In the genomic region with DNA sequence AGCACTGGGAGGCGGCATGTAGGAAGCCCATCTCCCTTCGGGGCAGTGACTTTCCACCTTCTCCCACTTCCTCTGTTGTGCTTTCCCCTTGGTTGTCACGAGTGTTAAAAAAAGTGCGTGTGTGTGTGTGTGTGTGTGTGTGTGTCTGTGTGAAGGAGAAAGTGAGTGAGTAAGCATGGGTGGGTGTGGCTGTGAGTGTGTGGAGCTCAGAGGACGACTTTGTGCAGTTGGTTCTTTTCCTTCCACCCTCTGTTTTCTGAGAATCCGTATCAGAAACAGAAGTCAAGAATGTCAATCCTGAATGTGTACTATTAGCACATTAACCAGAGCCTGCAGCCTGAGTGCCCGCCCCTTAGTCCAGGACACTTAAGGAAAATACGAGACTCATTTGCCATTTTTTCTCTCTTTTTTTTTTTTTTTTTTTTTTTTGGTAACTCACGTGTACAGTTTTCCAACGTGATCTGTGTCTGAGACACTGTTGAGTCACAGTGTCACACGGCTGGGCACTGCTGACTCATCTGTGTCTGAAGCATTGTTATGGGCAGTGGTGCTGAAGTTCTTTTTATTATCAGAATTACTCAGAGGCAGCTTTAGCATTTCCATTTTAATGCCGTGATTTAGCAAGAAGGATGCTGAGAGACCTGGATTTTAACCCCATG, we compare ENCODE assay signal across 15 mouse cellular contexts. TPM values are rescaled to one million over a fixed set of nuclear protein-coding genes. Genes with fewer than 3 reads are reported as not detected.
DNase-seq lines count a peak whose midpoint lies in the region; ATAC-seq and TF ChIP-seq lines count a peak whose summit lies in the region.
"Had no signal": no experiment of that assay in that cellular context is flagged by ENCODE, and none has a peak within 500 bp of the region (broad histone marks: within the 10 kb centered on the region; RNA-seq: fewer than 3 reads in every experiment).

No protein-coding gene starts in this region.

- TF ChIP-seq POLR2A in myocyte (IDR thresholded peaks at IDR 0.05; ENCODE audit: insufficient read length, low read depth): no peak

- peak overlapping the region; percentile 89 for H3K4me2 ChIP-seq in myocyte (ENCODE audit: low read depth)
- H3K4me2 ChIP-seq: embryonic facial prominence, embryonic 13.5 days; limb, embryonic 12.5 days had no signal

- no peaks in the 10 kb centered on the region for H3K27me3 ChIP-seq in myocyte (ENCODE audit: control insufficient read depth, insufficient read depth, insufficient read length)
- H3K27me3 ChIP-seq: limb, embryonic 12.5 days had no signal

- H3ac ChIP-seq in myocyte (ENCODE audit: control insufficient read depth, insufficient read length): no peak overlapping the region

- ATAC-seq in granulocyte monocyte progenitor cell, adult 5-6 weeks (replicated peaks; ENCODE audit: poor library complexity, severe bottlenecking): no peak
- no peak for ATAC-seq in inflammation-experienced regulatory T-cells, adult 6 months

- no peaks in the 10 kb centered on the region for H3K36me3 ChIP-seq in myocyte (ENCODE audit: control insufficient read depth, insufficient read depth)
- H3K36me3 ChIP-seq: embryonic facial prominence, embryonic 13.5 days; limb, embryonic 12.5 days had no signal

- H3K79me2 ChIP-seq in myocyte (ENCODE audit: control insufficient read depth, insufficient read depth): no peaks in the 10 kb centered on the region

- peak; percentile 12 for DNase-seq in lung, postnatal 36 days
- DNase-seq in lung, postnatal 25 days (ENCODE audit: low spot score): no peak
- DNase-seq in MN1 (ENCODE audit: low spot score): peak; percentile 65
- peak; percentile 18 for DNase-seq in adrenal gland, postnatal 10 days
- no peak for DNase-seq in cerebellum, adult 9-10 months
- DNase-seq: kidney, adult 8-10 months; layer of hippocampus, adult 9-11 months; lung, postnatal 14 days had no signal

- H3K4me3 ChIP-seq in myocyte: peak overlapping the region; percentile 17
- H3K4me3 ChIP-seq: embryonic facial prominence, embryonic 13.5 days; limb, embryonic 12.5 days had no signal

TF ChIP-seq in myocyte, 11 proteins besides CTCF, POLR2A, EP300 and RAD21:
- TF ChIP-seq USF1 (IDR thresholded peaks at IDR 0.05; ENCODE audit: low read depth) (peak; percentile 60), E2F4 (IDR thresholded peaks at IDR 0.05; ENCODE audit: insufficient read depth) (no peak)

RNA-seq across cellular contexts. Expression of a gene that starts 12.1 kb away (rescaled TPM):
- total RNA-seq in adrenal gland, postnatal 10 days (2021): not detected
- not detected for polyA plus RNA-seq in myocyte (2012; fragmentation: generic; extraction: Trizol)
- not detected in 2 replicates for total RNA-seq in granulocyte monocyte progenitor cell, adult 5-6 weeks (2014; fragmentation: Nextera tagmentation)
- total RNA-seq in granulocyte monocyte progenitor cell, adult 5-6 weeks (2017): not detected in 2 replicates
- not detected for polyA plus RNA-seq in inflammation-experienced regulatory T-cells, adult 6 months (2017; shearing (Covaris generic))
- polyA plus RNA-seq: embryonic facial prominence, embryonic 13.5 days; heart, postnatal 0 days; limb, embryonic 12.5 days; small intestine, adult 2 months had no signal

Comparison
In these comparisons a context has a peak if more than half of its experiments do, and no peak if none do; other contexts are left out.
1. DNase-seq: peak in lung, postnatal 36 days (single experiment), MN1 (single experiment) and adrenal gland, postnatal 10 days (single experiment); none in lung, postnatal 25 days (single experiment) and cerebellum, adult 9-10 months (single experiment).